ENCODE assay signal across 13 mouse cellular contexts in the genomic region with DNA sequence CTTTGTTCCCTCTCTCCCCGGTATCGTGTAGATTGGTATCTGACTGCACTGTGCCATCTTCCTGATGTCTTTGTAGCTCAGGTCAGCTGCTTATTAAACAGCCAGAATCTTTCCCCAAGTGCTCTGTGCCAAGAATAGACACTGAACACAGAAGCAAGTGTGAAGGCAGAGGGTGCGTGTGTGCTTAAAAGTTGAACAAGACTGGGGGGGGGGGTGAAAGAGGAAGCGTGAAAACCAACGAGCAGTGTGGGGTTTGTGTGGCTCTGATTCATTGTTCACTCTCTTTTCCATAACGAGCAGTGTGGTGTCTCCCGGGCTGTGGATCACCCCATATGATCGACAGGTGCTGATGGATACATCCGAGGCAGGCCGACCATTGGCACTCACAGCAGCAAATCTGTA. TPM values are rescaled to one million over a fixed set of nuclear protein-coding genes. Genes with fewer than 3 reads are reported as not detected.
DNase-seq lines count a peak whose midpoint lies in the region; ATAC-seq and TF ChIP-seq lines count a peak whose summit lies in the region.
"Had no signal": no experiment of that assay in that cellular context is flagged by ENCODE, and none has a peak within 500 bp of the region (broad histone marks: within the 10 kb centered on the region; RNA-seq: fewer than 3 reads in every experiment).

No protein-coding gene starts in this region.

- ATAC-seq in liver, embryonic 15.5 days (ENCODE audit: insufficient read depth), result no peak
- ATAC-seq in intestine, postnatal 0 days, result no peak
- ATAC-seq: intestine, embryonic 15.5 days had no signal

- WGBS in kidney, adult 2 months, result 51% methylated on average over 10 of the region's 10 CpGs
- WGBS in liver, embryonic 15.5 days (ENCODE audit: insufficient replicate concordance), result 26% methylated on average over 10 of the region's 10 CpGs
- 61% methylated on average over 10 of the region's 10 CpGs for WGBS in intestine, postnatal 0 days

- TF ChIP-seq CTCF in kidney, adult 2 months (conservative IDR thresholded peaks at IDR 0.05; ENCODE audit: insufficient read depth, insufficient read length, low read depth, low read length), result no peak
- no peak for TF ChIP-seq CTCF in intestine, postnatal 0 days (IDR thresholded peaks at IDR 0.05; ENCODE audit: low read depth)
- no peak for TF ChIP-seq CTCF in gastrocnemius, adult 2 months (IDR thresholded peaks at IDR 0.05)

- no peaks in the 10 kb centered on the region for H3K36me3 ChIP-seq in kidney, adult 2 months (ENCODE audit: control insufficient read depth, insufficient read depth, low read length)
- H3K36me3 ChIP-seq in liver, embryonic 15.5 days (replicated peaks), result no peaks in the 10 kb centered on the region
- H3K36me3 ChIP-seq in intestine, postnatal 0 days (ENCODE audit: control insufficient read depth, insufficient read depth), result no peaks in the 10 kb centered on the region
- H3K36me3 ChIP-seq: intestine, embryonic 15.5 days; neural tube, embryonic 13.5 days had no signal

- TF ChIP-seq POLR2A in kidney, adult 2 months (IDR thresholded peaks at IDR 0.05; ENCODE audit: low read depth, low read length), result no peak

- H3K4me3 ChIP-seq in kidney, adult 2 months (ENCODE audit: insufficient read depth, low read depth, low read length), result no peak overlapping the region
- H3K4me3 ChIP-seq in liver, embryonic 15.5 days (replicated peaks), result no peak overlapping the region
- no peak overlapping the region for H3K4me3 ChIP-seq in intestine, postnatal 0 days (ENCODE audit: low read depth, low read length)
- no peak overlapping the region for H3K4me3 ChIP-seq in gastrocnemius, adult 2 months
- H3K4me3 ChIP-seq: erythroblast, embryonic 14.5 days; intestine, embryonic 15.5 days; neural tube, embryonic 13.5 days had no signal

- no peak for DNase-seq in kidney, adult 2 months
- DNase-seq in kidney, postnatal 25 days, result no peak
- peak; percentile 88 for DNase-seq in 416B (ENCODE audit: low read depth)
- DNase-seq in CD4-positive, CD25-positive, alpha-beta regulatory T cell, adult 2 months (ENCODE audit: low read depth, low spot score), result peak; percentile 37
- no peak for DNase-seq in gastrocnemius, adult 2 months
- no peak for DNase-seq in ovary, adult 18-20 months (ENCODE audit: low spot score)
- DNase-seq: cerebellum, postnatal 14 days; right cerebral cortex, postnatal 4 days had no signal

- H3K4me2 ChIP-seq in liver, embryonic 15.5 days, result no peak overlapping the region
- no peak overlapping the region for H3K4me2 ChIP-seq in intestine, postnatal 0 days (replicated peaks; ENCODE audit: low read depth)
- H3K4me2 ChIP-seq: intestine, embryonic 15.5 days; neural tube, embryonic 13.5 days had no signal

- H3K4me1 ChIP-seq in kidney, adult 2 months (ENCODE audit: control insufficient read depth, insufficient read depth, low read length), result peaks cover 4% of the 10 kb centered on the region; the same call in 1 of the 2 replicates
- H3K4me1 ChIP-seq in liver, embryonic 15.5 days (replicated peaks), result peaks cover 30% of the 10 kb centered on the region
- 0 out of 2 replicates have a peak, but pooled peaks cover 6% of the 10 kb centered on the region for H3K4me1 ChIP-seq in intestine, postnatal 0 days (replicated peaks; ENCODE audit: control insufficient read depth, insufficient read depth, low read length)
- H3K4me1 ChIP-seq: intestine, embryonic 15.5 days had no signal

- H3K27me3 ChIP-seq in kidney, adult 2 months (replicated peaks; ENCODE audit: control insufficient read depth, insufficient read depth, low read length), result no peaks in the 10 kb centered on the region
- no peaks in the 10 kb centered on the region for H3K27me3 ChIP-seq in liver, embryonic 15.5 days
- no peaks in the 10 kb centered on the region for H3K27me3 ChIP-seq in intestine, postnatal 0 days (replicated peaks; ENCODE audit: control insufficient read depth, insufficient read depth, low read length)
- H3K27me3 ChIP-seq: intestine, embryonic 15.5 days; neural tube, embryonic 13.5 days had no signal

- H3K27ac ChIP-seq in kidney, adult 2 months (ENCODE audit: insufficient read depth, low read depth, low read length), result peak overlapping the region; percentile 3; the same call in 1 of the 2 replicates
- peak overlapping the region; percentile 9; the same call in 1 of the 2 replicates for H3K27ac ChIP-seq in liver, embryonic 15.5 days (replicated peaks)
- no peak overlapping the region for H3K27ac ChIP-seq in intestine, postnatal 0 days (ENCODE audit: low read depth, low read length)
- no peak overlapping the region for H3K27ac ChIP-seq in gastrocnemius, adult 2 months
- H3K27ac ChIP-seq: intestine, embryonic 15.5 days; neural tube, embryonic 13.5 days had no signal

- no peak overlapping the region for H3K9ac ChIP-seq in liver, embryonic 15.5 days
- H3K9ac ChIP-seq in intestine, postnatal 0 days (ENCODE audit: low read depth, low read length), result no peak overlapping the region
- H3K9ac ChIP-seq: intestine, embryonic 15.5 days; neural tube, embryonic 13.5 days had no signal

- no peaks in the 10 kb centered on the region for H3K9me3 ChIP-seq in liver, embryonic 15.5 days (replicated peaks)
- H3K9me3 ChIP-seq in intestine, postnatal 0 days (ENCODE audit: control insufficient read depth), result no peaks in the 10 kb centered on the region
- H3K9me3 ChIP-seq: intestine, embryonic 15.5 days; neural tube, embryonic 13.5 days had no signal

- intact Hi-C loops in gastrocnemius, adult 2 months (cut with DNase I), result no loop called here

RNA-seq across cellular contexts. Expression of gene Klhl5, which starts 4.7 kb away (rescaled TPM):
- 24.8 and 25.2 TPM in 2 replicates for polyA plus RNA-seq in kidney, adult 2 months (2012; rRNA removed)
- 4.1 and 4.2 TPM in 2 replicates for polyA plus RNA-seq in liver, embryonic 15.5 days (2015; fragmentation: Nextera tagmentation; extraction: Ambion mirVana)
- polyA plus RNA-seq in intestine, postnatal 0 days (2015; fragmentation: Nextera tagmentation; extraction: Ambion mirVana), result 7.7 and 8.1 TPM in 2 replicates
- total RNA-seq in gastrocnemius, adult 2 months (2021), result 1 to 10 TPM; 5.1 to 5.9 TPM

RNA-seq across cellular contexts. Expression of gene Tmem156, which starts 10.7 kb away (rescaled TPM):
- polyA plus RNA-seq in kidney, adult 2 months (2012; rRNA removed), result 0.11 and 0.19 TPM in 2 replicates
- 0.88 and 0.89 TPM in 2 replicates for polyA plus RNA-seq in liver, embryonic 15.5 days (2015; fragmentation: Nextera tagmentation; extraction: Ambion mirVana)
- 1.0 and 1.4 TPM in 2 replicates for polyA plus RNA-seq in intestine, postnatal 0 days (2015; fragmentation: Nextera tagmentation; extraction: Ambion mirVana)
- not detected for total RNA-seq in gastrocnemius, adult 2 months (2021)
- polyA plus RNA-seq: erythroblast, embryonic 14.5 days; neural tube, embryonic 13.5 days had no signal

Comparison
In these comparisons a context has a peak if more than half of its experiments do, and no peak if none do; other contexts are left out.
1. DNase-seq: peak in 416B (single experiment) and CD4-positive, CD25-positive, alpha-beta regulatory T cell, adult 2 months (single experiment); none in kidney, adult 2 months (single experiment), kidney, postnatal 25 days (0 of 2), gastrocnemius, adult 2 months (single experiment) and ovary, adult 18-20 months (single experiment).
2. H3K27ac ChIP-seq: peak in kidney, adult 2 months (single experiment) and liver, embryonic 15.5 days (single experiment); none in intestine, postnatal 0 days (single experiment) and gastrocnemius, adult 2 months (single experiment).